Mouse (Mus musculus) forebrain, embryonic 12.5 days (tissue): ENCODE data around the gene Otulin. TPM values are rescaled to one million over a fixed set of nuclear protein-coding genes. Genes with fewer than 3 reads are reported as not detected.
A peak's percentile ranks its signal among the peaks of the same experiment; 100 is the strongest.

Experiments used
- ATAC-seq: fragments of 200-750 bp; cut with Nextera tagmentation; 2 replicates; pipeline ENCODE4 v1.8.0; 2017; ENCODE audit warnings: moderate TSS enrichment; ENCODE audit not compliant: low FRiP score
- H3K27ac ChIP-seq: fragments of 300-500 bp; sonication (generic); 2 replicates; pipeline ENCODE4 v1.5.1; 2016; ENCODE audit warnings: mild to moderate bottlenecking
- H3K27me3 ChIP-seq: fragments of 300-500 bp; sonication (generic); 2 replicates; pipeline ENCODE4 v1.6.1; 2016; ENCODE audit warnings: mild to moderate bottlenecking
- H3K36me3 ChIP-seq: fragments of 300-500 bp; sonication (generic); replicated peaks from 2 replicates; pipeline ENCODE4 v1.6.1; 2016; ENCODE audit warnings: mild to moderate bottlenecking
- H3K4me1 ChIP-seq: fragments of 300-500 bp; sonication (generic); 2 replicates; pipeline ENCODE4 v1.6.1; 2016
- H3K4me2 ChIP-seq: fragments of 300-500 bp; sonication (generic); 2 replicates; pipeline ENCODE4 v1.6.1; 2016; ENCODE audit warnings: mild to moderate bottlenecking, moderate library complexity
- H3K4me3 ChIP-seq: fragments of 300-500 bp; sonication (generic); replicated peaks from 2 replicates; pipeline ENCODE4 v1.5.1; 2016; ENCODE audit warnings: mild to moderate bottlenecking
- H3K9ac ChIP-seq: fragments of 300-500 bp; sonication (generic); 2 replicates; pipeline ENCODE4 v1.6.1; 2016; ENCODE audit warnings: mild to moderate bottlenecking
- H3K9me3 ChIP-seq: fragments of 300-500 bp; sonication (generic); 2 replicates; pipeline ENCODE4 v1.6.1; 2016
- WGBS: fragments of 180-500 bp; shearing (Covaris S2); methylation state at CpG from one replicate; pipeline ENCODE4 v1.1.7; 2016; 5-methylcytosine and 5-hydroxymethylcytosine counted together
- polyA plus RNA-seq: library from polyadenylated mRNA; unstranded; fragments of >200 nt; fragmentation: Nextera tagmentation; extraction: Ambion mirVana; gene quantifications from 2 replicates; pipeline ENCODE4 v1.2.1, GENCODE M21; 2016

Otulin gene
- polyA plus RNA-seq, 1 experiment from 2014 or later = 32.7 TPM

GRCm38 (mm10) chr15:27647686-27648085 lies 17.2 kb upstream of the Otulin start:
- Histone ChIP-seq H3K36me3 (no peaks in the 10 kb centered on the region), H3K4me3 (no peak overlapping the region), H3K27ac (no peak overlapping the region), H3K4me2 (no peak overlapping the region), H3K27me3 (no peaks in the 10 kb centered on the region), H3K9ac (no peak overlapping the region), H3K4me1 (no peaks in the 10 kb centered on the region), H3K9me3 (no peaks in the 10 kb centered on the region)
- ATAC-seq = no peak
- 53% methylated on average over 3 of the region's 3 CpGs for whole genome bisulfite sequencing

GRCm38 (mm10) chr15:27646665-27647064 lies 16.2 kb upstream of the Otulin start:
- Histone ChIP-seq H3K9me3 (no peaks in the 10 kb centered on the region), H3K4me2 (no peak overlapping the region), H3K27ac (no peak overlapping the region), H3K9ac (no peak overlapping the region), H3K4me1 (no peaks in the 10 kb centered on the region), H3K36me3 (no peaks in the 10 kb centered on the region), H3K27me3 (no peaks in the 10 kb centered on the region), H3K4me3 (no peak overlapping the region)
- 94% methylated on average over 8 of the region's 8 CpGs for WGBS
- no peak for ATAC-seq

GRCm38 (mm10) chr15:27645250-27645649 lies 14.8 kb upstream of the Otulin start:
- WGBS = 90% methylated on average over 3 of the region's 3 CpGs
- no peak overlapping the region for H3K27ac ChIP-seq
- no peak overlapping the region for H3K4me3 ChIP-seq
- no peaks in the 10 kb centered on the region for H3K4me1 ChIP-seq
- no peak for ATAC-seq
- H3K27me3 ChIP-seq = no peaks in the 10 kb centered on the region
- no peaks in the 10 kb centered on the region for H3K9me3 ChIP-seq
- no peak overlapping the region for H3K9ac ChIP-seq
- no peaks in the 10 kb centered on the region for H3K36me3 ChIP-seq
- no peak overlapping the region for H3K4me2 ChIP-seq

- H3K36me3 ChIP-seq = no peaks in the 10 kb centered on the region
These were observed 12.4 kb upstream of the Otulin start for GRCm38 (mm10) chr15:27642895-27643294.

GRCm38 (mm10) chr15:27641171-27641570 lies 10.7 kb upstream of the Otulin start:
- H3K27me3 ChIP-seq = no peaks in the 10 kb centered on the region
- no peak overlapping the region for H3K4me2 ChIP-seq
- WGBS = 78% methylated on average over 12 of the region's 12 CpGs
- no peaks in the 10 kb centered on the region for H3K9me3 ChIP-seq
- no peaks in the 10 kb centered on the region for H3K36me3 ChIP-seq
- H3K4me3 ChIP-seq = no peak overlapping the region
- ATAC-seq = no peak
- no peaks in the 10 kb centered on the region for H3K4me1 ChIP-seq
- no peak overlapping the region for H3K27ac ChIP-seq
- no peak overlapping the region for H3K9ac ChIP-seq

More at GRCm38 (mm10) chr15:27642895-27643294, 12.4 kb upstream of the Otulin start:
- no peak for ATAC-seq
- H3K4me3 ChIP-seq = no peak overlapping the region
- H3K9me3 ChIP-seq = no peaks in the 10 kb centered on the region
- no peak overlapping the region for H3K27ac ChIP-seq
- no peaks in the 10 kb centered on the region for H3K27me3 ChIP-seq
- 92% methylated on average over 3 of the region's 3 CpGs for WGBS
- H3K9ac ChIP-seq = no peak overlapping the region
- no peak overlapping the region for H3K4me2 ChIP-seq
- H3K4me1 ChIP-seq = no peaks in the 10 kb centered on the region

- no peak overlapping the region for H3K27ac ChIP-seq
- H3K36me3 ChIP-seq = no peaks in the 10 kb centered on the region
- no peaks in the 10 kb centered on the region for H3K27me3 ChIP-seq
- ATAC-seq = no peak
- no peak overlapping the region for H3K9ac ChIP-seq
- no peak overlapping the region for H3K4me3 ChIP-seq
- H3K9me3 ChIP-seq = no peaks in the 10 kb centered on the region
- 79% methylated on average over 8 of the region's 8 CpGs for WGBS
- H3K4me1 ChIP-seq = peaks cover 13% of the 10 kb centered on the region
- no peak overlapping the region for H3K4me2 ChIP-seq
These were observed 3.7 kb upstream of the Otulin start for GRCm38 (mm10) chr15:27633941-27634900.

- Histone ChIP-seq H3K27me3 (no peaks in the 10 kb centered on the region), H3K9ac (peak overlapping the region; percentile 78), H3K36me3 (peaks cover 11% of the 10 kb centered on the region), H3K4me2 (peak overlapping the region; percentile 85), H3K9me3 (no peaks in the 10 kb centered on the region), H3K27ac (peak overlapping the region; percentile 1; the same call in 1 of the 2 replicates), H3K4me1 (peaks cover 31% of the 10 kb centered on the region), H3K4me3 (peak overlapping the region; percentile 73)
- no peak; the same call in 1 of the 2 replicates for ATAC-seq
- WGBS = 1% methylated on average over 53 of the region's 53 CpGs
These were observed 493 bp downstream of the Otulin start for GRCm38 (mm10) chr15:27629800-27630600.

GRCm38 (mm10) chr15:27629046-27629445 lies 1.4 kb downstream of the Otulin start:
- Histone ChIP-seq H3K4me2 (peak overlapping the region; percentile 85), H3K4me1 (peaks cover 31% of the 10 kb centered on the region), H3K36me3 (peaks cover 11% of the 10 kb centered on the region), H3K4me3 (peak overlapping the region; percentile 73), H3K9me3 (no peaks in the 10 kb centered on the region), H3K27me3 (no peaks in the 10 kb centered on the region), H3K9ac (no peak overlapping the region), H3K27ac (no peak overlapping the region)
- no peak for ATAC-seq
- 67% methylated on average over 4 of the region's 4 CpGs for WGBS

GRCm38 (mm10) chr15:27627794-27628193 lies 2.7 kb downstream of the Otulin start:
- no peaks in the 10 kb centered on the region for H3K9me3 ChIP-seq
- no peak overlapping the region for H3K4me3 ChIP-seq
- no peak overlapping the region for H3K4me2 ChIP-seq
- peaks cover 31% of the 10 kb centered on the region for H3K4me1 ChIP-seq
- H3K27me3 ChIP-seq = no peaks in the 10 kb centered on the region
- no peak for ATAC-seq
- peaks cover 14% of the 10 kb centered on the region for H3K36me3 ChIP-seq
- no peak overlapping the region for H3K9ac ChIP-seq
- no peak overlapping the region for H3K27ac ChIP-seq
- whole genome bisulfite sequencing = 90% methylated on average over 9 of the region's 9 CpGs

- H3K4me1 ChIP-seq = peaks cover 31% of the 10 kb centered on the region
- H3K9me3 ChIP-seq = no peaks in the 10 kb centered on the region
- H3K36me3 ChIP-seq = peaks cover 20% of the 10 kb centered on the region
- H3K4me2 ChIP-seq = no peak overlapping the region
- H3K4me3 ChIP-seq = no peak overlapping the region
- ATAC-seq = no peak
- H3K27ac ChIP-seq = no peak overlapping the region
- H3K9ac ChIP-seq = no peak overlapping the region
- H3K27me3 ChIP-seq = no peaks in the 10 kb centered on the region
- WGBS = 89% methylated on average over 1 of the region's 1 CpGs
These were observed 4.2 kb downstream of the Otulin start for GRCm38 (mm10) chr15:27626314-27626713.

- Histone ChIP-seq H3K4me3 (no peak overlapping the region), H3K9me3 (no peaks in the 10 kb centered on the region), H3K27me3 (no peaks in the 10 kb centered on the region), H3K9ac (no peak overlapping the region), H3K36me3 (peaks cover 24% of the 10 kb centered on the region), H3K4me1 (peaks cover 26% of the 10 kb centered on the region), H3K4me2 (no peak overlapping the region), H3K27ac (no peak overlapping the region)
- 92% methylated on average over 10 of the region's 10 CpGs for WGBS
- ATAC-seq = no peak
These were observed 4.6 kb downstream of the Otulin start for GRCm38 (mm10) chr15:27625890-27626255.
